Mouse (Mus musculus): ENCODE data around the gene Fcer2a. TPM values are rescaled to one million over a fixed set of nuclear protein-coding genes. Genes with fewer than 3 reads are reported as not detected.

Fcer2a gene
- polyA plus RNA-seq, 1 experiment from 2014 or later, result not detected

- ATAC-seq (replicated peaks; ENCODE audit: insufficient number of reproducible peaks, insufficient read depth, low FRiP score, low read depth), result no peak
- Histone ChIP-seq H3K4me2 (no peak overlapping the region), H3K27ac (no peak overlapping the region), H3K9me3 (replicated peaks) (no peaks in the 10 kb centered on the region), H3K36me3 (no peaks in the 10 kb centered on the region), H3K4me1 (replicated peaks) (no peaks in the 10 kb centered on the region; the same call in 1 of the 2 replicates), H3K9ac (no peak overlapping the region), H3K27me3 (0 out of 2 replicates have a peak, but pooled peaks cover 4% of the 10 kb centered on the region), H3K4me3 (no peak overlapping the region)
- WGBS, result 53% methylated on average over 3 of the region's 3 CpGs
Observed at GRCm38 (mm10) chr8:3652845-3653244, 41.1 kb downstream of the Fcer2a start.

GRCm38 (mm10) chr8:3648990-3649389 lies 45.0 kb downstream of the Fcer2a start:
- no peak for ATAC-seq (replicated peaks; ENCODE audit: insufficient number of reproducible peaks, insufficient read depth, low FRiP score, low read depth)
- no peaks in the 10 kb centered on the region for H3K36me3 ChIP-seq
- H3K9ac ChIP-seq, result no peak overlapping the region
- H3K27ac ChIP-seq, result no peak overlapping the region
- 0 out of 2 replicates have a peak overlapping the region, but pooled peaks have one; percentile 0 for H3K4me2 ChIP-seq
- no peaks in the 10 kb centered on the region for H3K27me3 ChIP-seq
- no peaks in the 10 kb centered on the region for H3K4me1 ChIP-seq (replicated peaks)
- H3K4me3 ChIP-seq, result no peak overlapping the region
- WGBS, result 36% methylated on average over 1 of the region's 1 CpGs
- H3K9me3 ChIP-seq (replicated peaks), result no peaks in the 10 kb centered on the region

GRCm38 (mm10) chr8:3648268-3648667 lies 45.7 kb downstream of the Fcer2a start:
- no peak for ATAC-seq (replicated peaks; ENCODE audit: insufficient number of reproducible peaks, insufficient read depth, low FRiP score, low read depth)
- no peaks in the 10 kb centered on the region for H3K36me3 ChIP-seq
- H3K27me3 ChIP-seq, result no peaks in the 10 kb centered on the region
- no peak overlapping the region for H3K4me2 ChIP-seq
- no peak overlapping the region for H3K27ac ChIP-seq
- H3K9me3 ChIP-seq (replicated peaks), result no peaks in the 10 kb centered on the region
- H3K9ac ChIP-seq, result no peak overlapping the region
- no peaks in the 10 kb centered on the region for H3K4me1 ChIP-seq (replicated peaks)
- 50% methylated on average over 2 of the region's 2 CpGs for WGBS
- no peak overlapping the region for H3K4me3 ChIP-seq

- H3K36me3 ChIP-seq, result no peaks in the 10 kb centered on the region
- no peaks in the 10 kb centered on the region for H3K9me3 ChIP-seq (replicated peaks)
- H3K27me3 ChIP-seq, result no peaks in the 10 kb centered on the region
- H3K27ac ChIP-seq, result no peak overlapping the region
- no peak overlapping the region for H3K4me3 ChIP-seq
- no peak overlapping the region for H3K4me2 ChIP-seq
- no peaks in the 10 kb centered on the region for H3K4me1 ChIP-seq (replicated peaks)
- 66% methylated on average over 4 of the region's 4 CpGs for WGBS
- H3K9ac ChIP-seq, result no peak overlapping the region
- no peak for ATAC-seq (replicated peaks; ENCODE audit: insufficient number of reproducible peaks, insufficient read depth, low FRiP score, low read depth)
Observed at GRCm38 (mm10) chr8:3647561-3647960, 46.4 kb downstream of the Fcer2a start.

- Histone ChIP-seq H3K9me3 (replicated peaks) (no peaks in the 10 kb centered on the region), H3K27me3 (no peaks in the 10 kb centered on the region), H3K36me3 (no peaks in the 10 kb centered on the region), H3K9ac (no peak overlapping the region), H3K27ac (no peak overlapping the region), H3K4me3 (no peak overlapping the region), H3K4me2 (no peak overlapping the region), H3K4me1 (replicated peaks) (no peaks in the 10 kb centered on the region)
- WGBS, result 81% methylated on average over 6 of the region's 6 CpGs
- no peak for ATAC-seq (replicated peaks; ENCODE audit: insufficient number of reproducible peaks, insufficient read depth, low FRiP score, low read depth)
Observed at GRCm38 (mm10) chr8:3646824-3647531, 47.0 kb downstream of the Fcer2a start.

- H3K27ac ChIP-seq, result no peak overlapping the region
- H3K36me3 ChIP-seq, result no peaks in the 10 kb centered on the region
- ATAC-seq (replicated peaks; ENCODE audit: insufficient number of reproducible peaks, insufficient read depth, low FRiP score, low read depth), result no peak
- no peak overlapping the region for H3K4me2 ChIP-seq
- no peak overlapping the region for H3K9ac ChIP-seq
- 19% methylated on average over 5 of the region's 5 CpGs for WGBS
- no peaks in the 10 kb centered on the region for H3K27me3 ChIP-seq
- no peaks in the 10 kb centered on the region for H3K4me1 ChIP-seq (replicated peaks)
- no peak overlapping the region for H3K4me3 ChIP-seq
- H3K9me3 ChIP-seq (replicated peaks), result no peaks in the 10 kb centered on the region
Observed at GRCm38 (mm10) chr8:3645804-3646203, 48.2 kb downstream of the Fcer2a start.

Other genes with a start within 250 kb of the Fcer2a start
- 5.2 and 5.8 TPM in 2 replicates for gene Pex11g, start 226.5 kb downstream of the Fcer2a start, polyA plus RNA-seq (2015; fragmentation: Nextera tagmentation; extraction: Ambion mirVana)
- gene Tex45, start 223.3 kb downstream of the Fcer2a start, polyA plus RNA-seq (2015; fragmentation: Nextera tagmentation; extraction: Ambion mirVana), result not detected in 2 replicates
- gene Zfp358, start 201.0 kb downstream of the Fcer2a start, polyA plus RNA-seq (2015; fragmentation: Nextera tagmentation; extraction: Ambion mirVana), result 26.4 and 34.9 TPM in 2 replicates
- gene Mcoln1, start 193.7 kb downstream of the Fcer2a start, polyA plus RNA-seq (2015; fragmentation: Nextera tagmentation; extraction: Ambion mirVana), result 42.3 and 54.2 TPM in 2 replicates
- gene Pnpla6, start 178.8 kb downstream of the Fcer2a start, polyA plus RNA-seq (2015; fragmentation: Nextera tagmentation; extraction: Ambion mirVana), result 14.2 and 18.6 TPM in 2 replicates
- 4.8 and 5.4 TPM in 2 replicates for gene C330021F23Rik, start 126.2 kb downstream of the Fcer2a start, polyA plus RNA-seq (2015; fragmentation: Nextera tagmentation; extraction: Ambion mirVana)
- gene Camsap3, start 106.9 kb downstream of the Fcer2a start, polyA plus RNA-seq (2015; fragmentation: Nextera tagmentation; extraction: Ambion mirVana), result 1.3 and 3.0 TPM in 2 replicates
- gene Xab2, start 72.9 kb downstream of the Fcer2a start, polyA plus RNA-seq (2015; fragmentation: Nextera tagmentation; extraction: Ambion mirVana), result 27.0 and 36.3 TPM in 2 replicates
- 72.7 and 104 TPM in 2 replicates for gene Pet100, start 72.6 kb downstream of the Fcer2a start, polyA plus RNA-seq (2015; fragmentation: Nextera tagmentation; extraction: Ambion mirVana)
- 0.33 TPM in 1 of 2 replicates, not detected in the other for gene Pcp2, start 68.6 kb downstream of the Fcer2a start, polyA plus RNA-seq (2015; fragmentation: Nextera tagmentation; extraction: Ambion mirVana)
- 35.1 and 55.6 TPM in 2 replicates for gene Stxbp2, start 63.2 kb downstream of the Fcer2a start, polyA plus RNA-seq (2015; fragmentation: Nextera tagmentation; extraction: Ambion mirVana)
- 0.16 TPM in 1 of 2 replicates, not detected in the other for gene Retn, start 38.4 kb downstream of the Fcer2a start, polyA plus RNA-seq (2015; fragmentation: Nextera tagmentation; extraction: Ambion mirVana)
- gene Mcemp1, start 28.4 kb downstream of the Fcer2a start, polyA plus RNA-seq (2015; fragmentation: Nextera tagmentation; extraction: Ambion mirVana), result 0.29 and 0.51 TPM in 2 replicates
- 5.7 and 6.6 TPM in 2 replicates for gene Fcor, start 21.8 kb downstream of the Fcer2a start, polyA plus RNA-seq (2015; fragmentation: Nextera tagmentation; extraction: Ambion mirVana)
- 30.5 and 34.0 TPM in 2 replicates for gene Trappc5, start 17.9 kb downstream of the Fcer2a start, polyA plus RNA-seq (2015; fragmentation: Nextera tagmentation; extraction: Ambion mirVana)
- gene Clec4g, start 26.5 kb upstream of the Fcer2a start, polyA plus RNA-seq (2015; fragmentation: Nextera tagmentation; extraction: Ambion mirVana), result 3.2 and 3.6 TPM in 2 replicates
- 0.11 and 0.34 TPM in 2 replicates for gene Cd209a, start 54.8 kb upstream of the Fcer2a start, polyA plus RNA-seq (2015; fragmentation: Nextera tagmentation; extraction: Ambion mirVana)
- not detected in 2 replicates for gene Cd209e, start 160.1 kb upstream of the Fcer2a start, polyA plus RNA-seq (2015; fragmentation: Nextera tagmentation; extraction: Ambion mirVana)
- not detected in 2 replicates for gene Cd209d, start 184.4 kb upstream of the Fcer2a start, polyA plus RNA-seq (2015; fragmentation: Nextera tagmentation; extraction: Ambion mirVana)
- not detected in 2 replicates for gene Cd209b, start 232.7 kb upstream of the Fcer2a start, polyA plus RNA-seq (2015; fragmentation: Nextera tagmentation; extraction: Ambion mirVana)